Mouse (Mus musculus): ENCODE measurements around the gene Gm8909. TPM values are rescaled to one million over a fixed set of nuclear protein-coding genes. Genes with fewer than 3 reads are reported as not detected.
"Not testable (repeated sequence)": the region's sequence is repeated elsewhere in the genome, so short reads cannot be mapped to it uniquely, and the experiment has no call there.

Gm8909 gene
- total RNA-seq, 2 experiments from 2014 or later: not detected

DNA sequence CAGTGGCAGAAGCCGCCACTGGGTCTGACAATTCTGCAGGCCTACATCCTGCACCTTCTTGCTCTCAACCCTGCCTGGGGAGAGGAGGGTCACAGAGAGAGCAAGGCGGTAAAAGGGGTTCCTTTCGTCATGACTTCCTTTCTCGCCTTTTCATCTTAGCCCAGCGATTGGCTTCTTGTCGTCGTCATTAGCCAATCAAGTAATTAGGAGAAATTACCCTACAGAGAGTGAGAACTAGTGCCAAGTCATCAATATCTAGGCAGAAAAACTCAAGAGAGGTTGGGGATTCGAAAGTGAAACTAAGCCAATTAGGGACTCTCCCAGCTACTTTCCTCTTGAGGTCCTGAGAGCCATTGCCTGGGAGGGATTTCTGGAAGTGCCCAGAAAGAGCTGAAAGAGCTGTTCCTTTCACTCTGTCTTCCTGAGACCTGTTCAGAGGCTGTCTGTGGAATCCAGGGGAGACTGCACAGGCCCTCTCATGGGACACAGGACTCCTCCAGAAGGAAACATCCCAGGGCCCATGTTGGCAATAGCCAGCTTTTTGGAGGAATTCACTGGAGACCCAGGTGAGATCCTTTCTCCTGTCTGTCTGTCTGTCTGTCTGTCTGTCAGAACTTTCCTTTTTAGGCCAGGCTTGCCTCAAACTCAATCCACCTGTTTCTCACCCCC lies 46.9 kb downstream of the Gm8909 start, which contains the start of gene Gm19684:
TSS of gene Gm19684 (plus strand) at position 327 of the 669 bp plus-strand sequence.
- intact Hi-C loops (cut with DNase I); DNase-seq: not testable (repeated sequence)

DNA sequence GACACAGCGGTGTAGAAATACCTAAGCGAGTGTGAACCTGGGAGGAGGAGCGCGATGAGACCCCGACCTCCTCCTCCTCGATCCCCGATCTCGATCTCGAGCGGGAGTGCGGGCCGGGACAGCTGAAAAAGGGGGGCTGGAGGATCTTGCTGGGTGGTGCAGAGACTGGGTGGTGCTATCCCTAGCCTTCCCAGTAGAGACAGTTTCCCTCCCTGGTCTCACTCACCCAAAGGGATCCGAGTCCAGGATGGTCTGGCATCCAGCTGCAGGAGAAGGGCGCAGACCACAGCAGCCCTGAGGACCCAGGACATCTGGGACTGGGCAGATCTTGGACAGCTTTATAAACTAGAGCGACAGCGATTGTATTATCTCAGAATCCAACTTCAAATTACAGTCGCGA lies 47.5 kb downstream of the Gm8909 start:
- DNase-seq; intact Hi-C loops (cut with DNase I): not testable (repeated sequence)

DNA sequence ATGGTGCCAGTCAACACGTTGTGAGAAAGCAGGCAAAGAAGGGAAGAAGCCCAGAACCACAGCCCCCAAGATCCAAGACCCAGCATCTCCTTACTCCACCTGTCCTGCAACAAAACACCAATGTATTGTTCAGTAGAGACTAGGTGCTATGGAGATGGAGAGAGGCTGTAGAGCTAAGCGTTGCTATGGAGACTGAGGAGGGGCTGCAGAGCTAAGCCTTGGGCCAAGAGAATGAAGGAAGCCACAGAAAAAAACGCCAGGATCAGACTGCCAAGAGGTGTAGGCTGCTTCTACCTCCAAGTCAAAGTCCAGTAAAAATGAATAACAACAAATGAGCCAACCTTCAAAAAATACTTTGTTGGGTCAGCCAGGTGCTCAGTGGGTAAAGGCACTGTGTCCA lies 51.8 kb downstream of the Gm8909 start:
- intact Hi-C loops (cut with DNase I): loop anchor here (10.0 kb wide), 1 partner anchor 122 kb away; no protein-coding TSS in a partner anchor
- DNase-seq: not testable (repeated sequence)

Other genes starting within 250 kb of the Gm8909 start
- 10 to 100 TPM; 95.0 to 97.0 TPM for gene Abcf1, start 198.8 kb downstream of the Gm8909 start, total RNA-seq (2021)
- 100 to 1,000 TPM in 1 of 2 experiments, 10 to 100 TPM in 1; 98.2 to 107 TPM for gene Gnl1, start 188.7 kb downstream of the Gm8909 start, total RNA-seq (2021)
- 10 to 100 TPM; 82.0 to 84.5 TPM for gene Prr3, start 188.3 kb downstream of the Gm8909 start, total RNA-seq (2021)
- gene H2-T24, start 148.0 kb downstream of the Gm8909 start, total RNA-seq (2021): under 1 TPM; 0.26 to 0.28 TPM
- gene H2-T23, start 135.7 kb downstream of the Gm8909 start, total RNA-seq (2021): 1 to 10 TPM; 2.4 to 3.0 TPM
- gene H2-T22, start 125.8 kb downstream of the Gm8909 start, total RNA-seq (2021): 1 to 10 TPM; 3.5 to 4.1 TPM
- gene Gm6034, start 125.6 kb downstream of the Gm8909 start, total RNA-seq (2021): not detected
- gene Gm11127, start 110.2 kb downstream of the Gm8909 start, total RNA-seq (2021): not detected
- not detected for gene Gm19684, start 46.9 kb downstream of the Gm8909 start, total RNA-seq (2021)
- gene Gm7030, start 39.1 kb downstream of the Gm8909 start, total RNA-seq (2021): not detected
- gene H2-T3, start 21.8 kb upstream of the Gm8909 start, total RNA-seq (2021): not detected
- gene Rpp21, start 89.5 kb upstream of the Gm8909 start, total RNA-seq (2021): 10 to 100 TPM; 55.3 to 58.4 TPM
- gene Trim39, start 103.7 kb upstream of the Gm8909 start, total RNA-seq (2021): 10 to 100 TPM; 25.3 to 26.2 TPM
- gene H2-M10.2, start 118.0 kb upstream of the Gm8909 start, total RNA-seq (2021): not detected
- not detected for gene H2-M10.1, start 157.6 kb upstream of the Gm8909 start, total RNA-seq (2021)
- not detected for gene H2-M10.3, start 199.9 kb upstream of the Gm8909 start, total RNA-seq (2021)